In the genomic region with DNA sequence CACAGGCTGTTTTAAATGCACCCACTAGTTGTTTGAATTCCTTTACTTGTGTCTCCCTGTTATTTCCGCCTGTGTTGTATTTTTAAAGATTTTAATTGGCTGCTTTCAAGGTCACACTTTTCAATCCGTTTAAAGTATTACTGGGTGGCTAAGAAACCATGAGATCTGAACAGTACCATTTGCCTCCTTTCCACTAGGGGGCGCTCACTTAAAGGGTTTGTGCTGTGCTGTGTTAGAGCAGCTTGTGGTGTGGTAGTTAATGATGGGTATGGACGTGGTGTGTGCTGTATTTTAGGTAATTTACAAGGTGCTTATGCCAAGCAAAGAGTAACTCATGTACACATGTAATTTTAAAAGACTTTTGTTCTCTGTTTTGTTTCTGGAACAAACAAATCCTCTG, we compare ENCODE assay signal across 8 mouse cellular contexts. TPM values are rescaled to one million over a fixed set of nuclear protein-coding genes. Genes with fewer than 3 reads are reported as not detected.
DNase-seq lines count a peak whose midpoint lies in the region; ATAC-seq and TF ChIP-seq lines count a peak whose summit lies in the region.
"Had no signal": no experiment of that assay in that cellular context is flagged by ENCODE, and none has a peak within 500 bp of the region (broad histone marks: within the 10 kb centered on the region; RNA-seq: fewer than 3 reads in every experiment).

No protein-coding gene starts in this region.

- H3K27ac ChIP-seq in ES-Bruce4 (ENCODE audit: insufficient read depth, low read length): no peak overlapping the region
- no peak overlapping the region for H3K27ac ChIP-seq in lung, embryonic 14.5 days (ENCODE audit: low read depth)
- H3K27ac ChIP-seq: lung, embryonic 15.5 days had no signal

- H3K4me2 ChIP-seq in lung, embryonic 14.5 days: 0 out of 2 replicates have a peak overlapping the region, but pooled peaks have one; percentile 14
- H3K4me2 ChIP-seq: lung, embryonic 15.5 days had no signal

- peak; percentile 39 for TF ChIP-seq CTCF in ES-Bruce4 (IDR thresholded peaks at IDR 0.05; ENCODE audit: low read depth, low read length)
- TF ChIP-seq CTCF in lung, embryonic 14.5 days (IDR thresholded peaks at IDR 0.05; ENCODE audit: low read depth): peak; percentile 90

- no peaks in the 10 kb centered on the region for H3K4me1 ChIP-seq in ES-Bruce4 (ENCODE audit: control insufficient read depth, insufficient read depth, low read length)
- no peaks in the 10 kb centered on the region for H3K4me1 ChIP-seq in lung, embryonic 14.5 days (ENCODE audit: insufficient read depth)

- no peak overlapping the region for H3K9ac ChIP-seq in ES-Bruce4 (ENCODE audit: low read depth, poor library complexity, severe bottlenecking)
- no peak overlapping the region for H3K9ac ChIP-seq in lung, embryonic 14.5 days
- H3K9ac ChIP-seq: lung, embryonic 15.5 days had no signal

- no peaks in the 10 kb centered on the region for H3K9me3 ChIP-seq in ES-Bruce4 (replicated peaks; ENCODE audit: control insufficient read depth, insufficient read depth, low read length, poor library complexity, severe bottlenecking)
- H3K9me3 ChIP-seq in lung, embryonic 14.5 days (ENCODE audit: low read depth, low read length): no peaks in the 10 kb centered on the region
- H3K9me3 ChIP-seq: lung, embryonic 15.5 days had no signal

- no peaks in the 10 kb centered on the region for H3K27me3 ChIP-seq in ES-Bruce4 (ENCODE audit: control insufficient read depth, insufficient read depth, low read length, poor library complexity, severe bottlenecking)
- H3K27me3 ChIP-seq in lung, embryonic 14.5 days (ENCODE audit: insufficient read depth, low read length): no peaks in the 10 kb centered on the region

- TF ChIP-seq POLR2A in ES-Bruce4 (IDR thresholded peaks at IDR 0.05; ENCODE audit: insufficient read depth, low read length): no peak

- intact Hi-C loops in heart, postnatal 14 days (cut with DNase I): loop anchor here (5.0 kb wide), 1 partner anchor 111 kb away; no protein-coding TSS in a partner anchor

- 10% methylated on average over 4 of the region's 4 CpGs for WGBS in lung, embryonic 14.5 days

- DNase-seq in embryo, embryonic 11 days: peak; percentile 81
- DNase-seq in heart, postnatal 14 days: peak; percentile 48 to 75
- DNase-seq in layer of hippocampus, adult 11-12 months (ENCODE audit: low spot score): peak; percentile 79
- peak; percentile 88 for DNase-seq in lung, embryonic 14.5 days
- DNase-seq in retina, embryonic 14.5 days (ENCODE audit: low spot score): peak; percentile 88

- peak; percentile 64 for ATAC-seq in activated CD4-positive, CD25-positive, alpha-beta regulatory T cell, adult 4 months
- peak; percentile 52 for ATAC-seq in lung, embryonic 14.5 days (ENCODE audit: insufficient read depth)

- no peak overlapping the region for H3K4me3 ChIP-seq in ES-Bruce4 (ENCODE audit: low read depth, low read length)
- no peak overlapping the region for H3K4me3 ChIP-seq in lung, embryonic 14.5 days (ENCODE audit: low read depth, low read length)
- H3K4me3 ChIP-seq: lung, embryonic 15.5 days had no signal

- peaks cover 25% of the 10 kb centered on the region for H3K36me3 ChIP-seq in ES-Bruce4 (ENCODE audit: control insufficient read depth, insufficient read depth, low read length, poor library complexity, severe bottlenecking)
- H3K36me3 ChIP-seq in lung, embryonic 14.5 days (ENCODE audit: insufficient read depth): peaks cover 43% of the 10 kb centered on the region

- no peak for TF ChIP-seq EP300 in ES-Bruce4 (IDR thresholded peaks at IDR 0.05; ENCODE audit: insufficient read depth, low read depth, low read length)

RNA-seq across cellular contexts. Expression of a gene that starts 2.8 kb away (rescaled TPM):
- polyA plus RNA-seq in ES-Bruce4 (2011; ENCODE audit: insufficient read depth, insufficient read length, low read depth, missing spikeins): 71.3 and 83.6 TPM in 2 replicates
- polyA plus RNA-seq in activated CD4-positive, CD25-positive, alpha-beta regulatory T cell, adult 4 months (2017; shearing (Covaris generic)): 10 to 100 TPM; 30.8 to 36.4 TPM
- 10 to 100 TPM; 25.1 to 26.2 TPM for total RNA-seq in heart, postnatal 14 days (2021)
- polyA plus RNA-seq in lung, embryonic 14.5 days (2014; fragmentation: Nextera tagmentation; extraction: Ambion mirVana): 84.1 and 86.9 TPM in 2 replicates

RNA-seq across cellular contexts. Expression of a gene that starts 13.7 kb away (rescaled TPM):
- 0.91 and 1.1 TPM in 2 replicates for polyA plus RNA-seq in ES-Bruce4 (2011; ENCODE audit: insufficient read depth, insufficient read length, low read depth, missing spikeins)
- polyA plus RNA-seq in activated CD4-positive, CD25-positive, alpha-beta regulatory T cell, adult 4 months (2017; shearing (Covaris generic)): 1 to 10 TPM; 1.1 TPM
- under 1 TPM; 0.26 to 0.46 TPM for total RNA-seq in heart, postnatal 14 days (2021)
- 0.41 and 0.49 TPM in 2 replicates for polyA plus RNA-seq in lung, embryonic 14.5 days (2014; fragmentation: Nextera tagmentation; extraction: Ambion mirVana)

RNA-seq across cellular contexts. Expression of a gene that starts 28.9 kb away (rescaled TPM):
- polyA plus RNA-seq in ES-Bruce4 (2011; ENCODE audit: insufficient read depth, insufficient read length, low read depth, missing spikeins): 4.1 and 4.7 TPM in 2 replicates
- polyA plus RNA-seq in activated CD4-positive, CD25-positive, alpha-beta regulatory T cell, adult 4 months (2017; shearing (Covaris generic)): not detected
- under 1 TPM in 1 of 2 experiments, not detected in 1; 0.44 TPM for total RNA-seq in heart, postnatal 14 days (2021)
- 1.6 and 1.7 TPM in 2 replicates for polyA plus RNA-seq in lung, embryonic 14.5 days (2014; fragmentation: Nextera tagmentation; extraction: Ambion mirVana)
